Mouse (Mus musculus) forebrain, embryonic 16.5 days (tissue): ENCODE results near the gene Dlgap5. TPM values are rescaled to one million over a fixed set of nuclear protein-coding genes. Genes with fewer than 3 reads are reported as not detected.
A peak's percentile ranks its signal among the peaks of the same experiment; 100 is the strongest.

Source experiments
- ATAC-seq: fragments of 200-750 bp; cut with Nextera tagmentation; 2 replicates; pipeline ENCODE4 v1.8.0; 2017; ENCODE audit warnings: mild to moderate bottlenecking, moderate library complexity
- H3K27ac ChIP-seq: fragments of 300-500 bp; sonication (generic); 2 replicates; pipeline ENCODE4 v1.5.1; 2014; ENCODE audit warnings: low read length, control low read depth
- H3K27me3 ChIP-seq: fragments of 300-500 bp; sonication (generic); replicated peaks from 2 replicates; pipeline ENCODE4 v1.6.1; 2014; ENCODE audit warnings: low read length; ENCODE audit not compliant: control insufficient read depth, insufficient read depth
- H3K36me3 ChIP-seq: fragments of 300-500 bp; sonication (generic); 2 replicates; pipeline ENCODE4 v1.6.1; 2014; ENCODE audit not compliant: control insufficient read depth, insufficient read depth
- H3K4me1 ChIP-seq: fragments of 300-500 bp; sonication (generic); replicated peaks from 2 replicates; pipeline ENCODE4 v1.6.1; 2014; ENCODE audit warnings: low read length; ENCODE audit not compliant: control insufficient read depth, insufficient read depth
- H3K4me2 ChIP-seq: fragments of 300-500 bp; sonication (generic); 2 replicates; pipeline ENCODE4 v1.6.1; 2014; ENCODE audit warnings: mild to moderate bottlenecking, low read length, control low read depth
- H3K4me3 ChIP-seq: fragments of 300-500 bp; sonication (generic); replicated peaks from 2 replicates; pipeline ENCODE4 v1.5.1; 2014; ENCODE audit warnings: mild to moderate bottlenecking, low read length, control low read depth
- H3K9ac ChIP-seq: fragments of 300-500 bp; sonication (generic); replicated peaks from 2 replicates; pipeline ENCODE4 v1.6.1; 2014; ENCODE audit warnings: low read depth, low read length, control low read depth
- H3K9me3 ChIP-seq: fragments of 300-500 bp; sonication (generic); 2 replicates; pipeline ENCODE4 v1.6.1; 2016; ENCODE audit warnings: low read length; ENCODE audit not compliant: control insufficient read depth
- WGBS: fragments of 180-500 bp; shearing (Covaris S2); extraction: QIAGEN DNeasy Blood & Tissue Kit; methylation state at CpG from one replicate; pipeline ENCODE4 v1.1.7; 2014; 5-methylcytosine and 5-hydroxymethylcytosine counted together
- polyA plus RNA-seq: library from polyadenylated mRNA; unstranded; fragments of >200 nt; fragmentation: Nextera tagmentation; extraction: Ambion mirVana; gene quantifications from 2 replicates; pipeline ENCODE4 v1.2.1, GENCODE M21; 2015

Gene Dlgap5
- polyA plus RNA-seq, 1 experiment from 2014 or later: 15.9 TPM

DNA sequence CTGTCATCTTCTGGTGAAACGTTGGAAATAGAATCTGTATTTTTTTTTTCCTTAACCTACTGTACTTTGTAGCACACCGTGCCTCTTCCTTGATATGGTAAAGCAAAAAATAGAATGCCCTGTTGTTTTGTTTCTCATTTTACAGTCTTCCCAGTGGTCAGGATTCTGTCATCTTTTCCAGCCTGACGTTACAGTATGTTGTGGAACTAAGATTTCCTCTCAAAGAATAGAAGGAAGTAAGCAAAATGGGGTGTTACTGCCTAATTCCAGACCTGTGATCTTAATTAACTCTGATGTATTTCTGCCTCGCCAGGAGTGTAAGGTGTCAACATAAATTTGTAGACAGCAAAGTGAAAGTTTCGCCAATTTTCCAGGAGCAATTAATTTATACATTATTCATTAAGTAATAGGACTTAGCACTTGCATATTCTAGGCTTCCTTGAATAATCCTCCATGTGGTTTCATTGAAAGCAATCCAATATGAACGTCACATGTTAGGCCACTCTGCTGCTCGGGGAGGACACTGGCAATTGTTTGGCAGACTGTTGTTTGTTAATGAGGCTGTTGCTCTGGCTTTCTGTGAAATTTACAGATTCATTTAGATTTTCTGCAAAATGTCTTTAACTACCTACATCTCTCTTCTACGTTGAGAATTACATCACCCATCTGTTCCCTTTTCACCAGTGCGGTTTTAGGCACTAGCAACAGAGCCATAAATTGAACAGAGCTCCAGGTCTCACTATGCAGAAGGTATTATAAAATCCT, 27.3 kb upstream of the Dlgap5 start:
- no peak overlapping the region for H3K9ac ChIP-seq
- no peak overlapping the region for H3K4me3 ChIP-seq
- no peaks in the 10 kb centered on the region for H3K27me3 ChIP-seq
- no peaks in the 10 kb centered on the region for H3K36me3 ChIP-seq
- no peak overlapping the region for H3K4me2 ChIP-seq
- H3K4me1 ChIP-seq: peaks cover 2% of the 10 kb centered on the region; the same call in 1 of the 2 replicates
- peak; percentile 80 for ATAC-seq
- WGBS: 37% methylated on average over 9 of the region's 9 CpGs
- H3K27ac ChIP-seq: no peak overlapping the region
- H3K9me3 ChIP-seq: peaks cover 2% of the 10 kb centered on the region; the same call in 1 of the 2 replicates

DNA sequence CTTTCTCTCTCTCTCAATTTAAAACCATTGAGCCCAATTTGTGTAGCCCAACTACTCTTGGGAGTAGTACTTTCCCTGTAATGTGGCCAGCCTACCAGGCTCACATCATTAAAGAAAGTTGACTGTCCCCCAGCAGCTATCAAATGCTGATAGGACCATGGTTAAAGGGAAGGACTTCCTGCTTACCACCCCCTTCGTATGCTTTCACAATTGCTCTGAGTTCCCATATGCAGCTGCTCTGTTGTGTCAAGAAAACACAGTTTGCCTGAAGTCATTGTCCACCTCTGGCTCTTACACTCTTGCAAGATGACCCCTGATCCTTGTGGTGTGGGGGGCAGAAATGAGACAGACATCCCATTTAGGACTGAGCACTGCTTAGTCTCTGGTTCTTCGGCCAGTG, 26.7 kb upstream of the Dlgap5 start:
- no peak overlapping the region for H3K4me3 ChIP-seq
- no peaks in the 10 kb centered on the region for H3K27me3 ChIP-seq
- ATAC-seq: no peak
- WGBS: 74% methylated on average over 2 of the region's 2 CpGs
- no peak overlapping the region for H3K4me2 ChIP-seq
- H3K9me3 ChIP-seq: peaks cover 7% of the 10 kb centered on the region; the same call in 1 of the 2 replicates
- no peak overlapping the region for H3K27ac ChIP-seq
- H3K36me3 ChIP-seq: no peaks in the 10 kb centered on the region
- no peak overlapping the region for H3K9ac ChIP-seq
- H3K4me1 ChIP-seq: peaks cover 2% of the 10 kb centered on the region; the same call in 1 of the 2 replicates

DNA sequence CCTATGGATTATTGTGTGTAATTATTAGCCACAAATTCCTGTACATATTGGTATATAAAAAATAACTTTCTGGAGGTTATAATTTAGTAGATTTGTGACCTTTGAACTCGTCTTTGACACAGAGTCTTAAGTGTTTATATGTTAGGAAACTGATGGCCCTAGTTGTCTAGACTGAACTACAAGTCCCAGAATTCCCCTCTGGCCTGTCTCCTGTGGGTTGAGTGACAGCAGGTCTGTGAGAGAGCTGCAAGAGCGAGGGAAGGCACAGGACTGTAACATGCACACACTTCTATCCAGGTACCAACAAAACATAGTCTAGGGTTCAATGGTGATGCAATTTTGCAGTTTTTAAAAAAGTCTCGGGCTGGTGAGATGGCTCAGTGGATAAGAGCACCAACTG, 20.7 kb upstream of the Dlgap5 start:
- no peaks in the 10 kb centered on the region for H3K4me1 ChIP-seq
- no peak overlapping the region for H3K4me3 ChIP-seq
- 54% methylated on average over 3 of the region's 3 CpGs for WGBS
- H3K9me3 ChIP-seq: peaks cover 7% of the 10 kb centered on the region; the same call in 1 of the 2 replicates
- H3K27me3 ChIP-seq: no peaks in the 10 kb centered on the region
- no peak for ATAC-seq
- no peak overlapping the region for H3K4me2 ChIP-seq
- H3K27ac ChIP-seq: no peak overlapping the region
- no peaks in the 10 kb centered on the region for H3K36me3 ChIP-seq
- no peak overlapping the region for H3K9ac ChIP-seq

DNA sequence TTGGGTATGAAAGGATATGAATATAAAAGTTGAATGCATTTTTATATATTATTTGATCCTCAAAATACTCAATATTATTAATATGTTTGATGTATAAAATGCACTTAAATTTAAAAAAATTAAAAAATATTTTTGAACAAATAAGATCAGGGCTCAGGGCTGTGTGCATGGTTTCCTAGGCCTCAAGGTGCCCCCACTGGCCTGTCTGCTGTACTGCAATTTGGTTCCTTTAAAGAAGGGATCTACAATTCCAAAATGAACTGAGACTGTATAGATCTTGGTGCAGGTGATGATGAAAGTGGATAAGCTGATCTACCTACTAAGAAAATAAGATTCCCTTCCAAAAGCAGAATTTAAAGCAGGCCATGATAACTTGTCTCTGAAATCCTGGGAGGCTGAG, 14.8 kb upstream of the Dlgap5 start:
- H3K4me3 ChIP-seq: no peak overlapping the region
- H3K27ac ChIP-seq: no peak overlapping the region
- no peaks in the 10 kb centered on the region for H3K4me1 ChIP-seq
- H3K9ac ChIP-seq: no peak overlapping the region
- ATAC-seq: no peak
- no peaks in the 10 kb centered on the region for H3K9me3 ChIP-seq
- no peaks in the 10 kb centered on the region for H3K36me3 ChIP-seq
- H3K4me2 ChIP-seq: no peak overlapping the region
- no peaks in the 10 kb centered on the region for H3K27me3 ChIP-seq

DNA sequence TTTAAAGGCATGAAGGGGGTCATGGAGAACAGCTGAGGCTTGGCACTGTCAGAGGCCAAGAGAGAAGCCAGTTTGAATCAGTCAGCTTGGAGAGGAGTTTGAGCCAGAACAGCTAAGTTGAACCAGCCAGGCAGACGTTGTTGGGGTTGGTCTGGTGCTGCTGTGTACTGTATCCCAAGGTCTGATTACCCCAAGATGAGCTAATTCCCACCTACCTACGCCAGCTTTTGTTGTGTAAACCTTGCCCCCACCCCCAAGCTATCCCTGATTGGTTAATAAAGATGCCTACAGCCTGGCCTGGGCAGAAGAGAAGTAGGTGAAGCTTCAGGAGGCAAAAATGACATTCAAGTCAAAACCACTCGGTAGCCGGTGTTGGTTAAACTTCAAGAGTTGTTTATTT, 4.3 kb upstream of the Dlgap5 start:
- H3K4me3 ChIP-seq: no peak overlapping the region
- H3K27ac ChIP-seq: no peak overlapping the region
- H3K36me3 ChIP-seq: no peaks in the 10 kb centered on the region
- peaks cover 9% of the 10 kb centered on the region for H3K4me1 ChIP-seq
- no peaks in the 10 kb centered on the region for H3K9me3 ChIP-seq
- H3K27me3 ChIP-seq: no peaks in the 10 kb centered on the region
- ATAC-seq: no peak
- H3K9ac ChIP-seq: no peak overlapping the region
- WGBS: 74% methylated on average over 4 of the region's 4 CpGs
- H3K4me2 ChIP-seq: no peak overlapping the region

DNA sequence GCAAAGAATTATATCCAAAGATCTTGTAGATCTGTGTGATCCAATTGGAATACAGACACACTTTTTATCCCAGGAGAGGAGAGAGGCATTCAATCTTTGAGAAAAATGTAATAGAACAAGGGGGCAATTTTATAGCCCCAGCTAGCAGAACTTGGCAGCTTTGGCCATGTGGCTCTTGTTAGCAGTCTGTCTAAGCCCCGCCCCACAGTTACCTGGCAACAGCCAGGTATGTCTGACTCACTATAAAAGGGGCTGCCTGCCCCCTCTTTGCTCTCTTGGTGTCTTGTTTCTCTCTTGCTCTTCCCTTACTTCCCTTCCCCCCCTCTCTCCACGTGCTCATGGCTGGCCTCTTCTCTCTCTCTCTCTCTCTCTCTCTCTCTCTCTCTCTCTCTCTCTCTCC, 3.4 kb upstream of the Dlgap5 start:
- 31% methylated on average over 2 of the region's 2 CpGs for WGBS
- Histone ChIP-seq H3K9ac (no peak overlapping the region), H3K4me1 (peaks cover 16% of the 10 kb centered on the region), H3K4me3 (no peak overlapping the region), H3K36me3 (no peaks in the 10 kb centered on the region), H3K27ac (no peak overlapping the region), H3K4me2 (no peak overlapping the region), H3K9me3 (no peaks in the 10 kb centered on the region), H3K27me3 (no peaks in the 10 kb centered on the region)
- no peak for ATAC-seq

DNA sequence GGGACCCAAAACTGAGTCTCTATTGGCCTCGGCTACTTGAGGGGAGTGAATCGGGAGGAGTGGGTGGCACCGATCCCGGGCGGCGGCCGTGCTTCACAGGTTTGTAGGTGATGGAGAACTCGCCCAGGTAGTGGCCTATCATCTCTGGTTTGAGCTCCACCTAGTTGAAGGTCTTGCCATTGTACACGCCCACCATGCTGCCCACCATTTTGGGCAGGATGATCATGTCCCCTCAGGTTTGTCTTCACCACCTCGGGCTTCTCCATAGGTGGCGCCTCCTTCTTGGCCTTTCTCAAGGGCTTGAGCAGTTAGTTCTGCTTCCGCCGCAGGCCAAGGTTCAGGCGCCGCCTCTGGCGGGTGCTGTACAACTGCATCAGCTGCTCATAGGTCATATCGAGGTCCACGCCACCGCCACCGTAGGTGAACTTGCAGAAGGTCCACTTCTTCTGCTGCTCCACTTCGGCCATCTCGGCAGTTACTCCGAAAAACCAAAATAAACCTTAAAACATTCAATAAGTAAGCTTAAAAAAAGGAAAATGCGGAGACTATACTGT, 1.6 kb upstream of the Dlgap5 start:
- ATAC-seq: no peak
- no peak overlapping the region for H3K4me3 ChIP-seq

DNA sequence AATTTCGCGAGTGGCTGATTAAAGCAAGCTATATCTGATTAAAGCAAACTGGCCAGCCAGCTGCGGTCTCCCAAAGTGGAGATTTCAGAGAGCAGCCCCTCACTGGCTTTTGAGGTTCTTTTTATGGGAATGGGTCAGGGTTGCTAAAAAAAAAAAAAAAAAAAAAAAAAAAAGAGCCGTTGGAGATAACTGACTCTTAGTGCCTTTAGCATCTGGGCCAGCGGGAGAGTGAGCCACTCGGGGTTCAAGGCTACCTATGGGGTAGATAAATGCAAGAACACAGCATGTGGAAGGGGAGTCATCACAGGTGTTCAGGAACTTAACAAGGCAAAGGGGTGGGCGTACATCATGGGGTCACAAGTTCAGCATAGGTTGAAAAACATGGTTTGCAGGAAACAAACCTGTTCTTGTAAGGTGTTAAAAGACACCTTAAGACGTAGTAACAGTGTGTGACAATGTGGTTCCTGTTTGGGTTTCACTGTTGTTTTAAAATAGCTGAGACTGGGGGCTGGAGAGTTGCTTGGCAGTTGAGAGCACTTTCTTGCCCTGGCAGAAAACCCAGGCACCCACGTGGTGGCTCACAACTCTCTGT, 923 bp upstream of the Dlgap5 start:
- no peak for ATAC-seq
- Histone ChIP-seq H3K9me3 (no peaks in the 10 kb centered on the region), H3K4me3 (no peak overlapping the region), H3K9ac (no peak overlapping the region), H3K36me3 (no peaks in the 10 kb centered on the region), H3K4me2 (no peak overlapping the region), H3K4me1 (peaks cover 16% of the 10 kb centered on the region), H3K27me3 (no peaks in the 10 kb centered on the region), H3K27ac (no peak overlapping the region)
- 89% methylated on average over 9 of the region's 9 CpGs for WGBS

More for the DNA sequence above, 1.6 kb upstream of the Dlgap5 start:
- Histone ChIP-seq H3K4me1 (peaks cover 16% of the 10 kb centered on the region), H3K27me3 (no peaks in the 10 kb centered on the region), H3K27ac (no peak overlapping the region), H3K4me2 (no peak overlapping the region), H3K9ac (no peak overlapping the region), H3K9me3 (no peaks in the 10 kb centered on the region), H3K36me3 (no peaks in the 10 kb centered on the region)
- 93% methylated on average over 24 of the region's 24 CpGs for WGBS

DNA sequence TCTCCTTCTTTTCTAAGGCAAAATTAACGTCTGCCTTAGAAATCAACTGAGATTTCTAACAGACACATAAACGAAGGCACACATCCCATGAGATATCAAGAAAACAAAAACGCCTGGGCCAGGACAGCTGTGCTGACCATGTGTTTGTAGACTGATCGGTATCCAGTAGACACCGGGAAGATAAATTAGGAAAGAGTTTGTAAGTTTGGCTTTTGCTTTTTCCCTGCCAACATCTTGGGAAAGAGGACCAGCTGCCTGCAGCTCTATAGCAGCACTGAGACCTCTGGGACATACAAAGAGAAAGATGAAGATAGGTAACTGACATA, 422 bp upstream of the Dlgap5 start:
- H3K4me3 ChIP-seq: peak overlapping the region; percentile 59
- H3K27ac ChIP-seq: no peak overlapping the region
- 54% methylated on average over 5 of the region's 5 CpGs for WGBS
- peak overlapping the region; percentile 55 for H3K9ac ChIP-seq
- H3K27me3 ChIP-seq: no peaks in the 10 kb centered on the region
- no peaks in the 10 kb centered on the region for H3K9me3 ChIP-seq
- H3K4me1 ChIP-seq: peaks cover 16% of the 10 kb centered on the region
- peak overlapping the region; percentile 81 for H3K4me2 ChIP-seq
- ATAC-seq: no peak
- no peaks in the 10 kb centered on the region for H3K36me3 ChIP-seq
